Mouse (Mus musculus) myocyte (in vitro differentiated cells): ENCODE data around the gene Tbcel.

Experiments used
- CEBPB ChIP-seq: IDR thresholded peaks from 2 replicates; pipeline ENCODE4 v1.6.1; 2011; ENCODE audit warnings: mild to moderate bottlenecking, moderate library complexity; ENCODE audit not compliant: poor library complexity, insufficient read depth, severe bottlenecking
- E2F4 ChIP-seq: IDR thresholded peaks from one replicate; pipeline ENCODE4 v1.6.1; 2011; ENCODE audit warnings: mild to moderate bottlenecking, control low read depth, moderate library complexity; ENCODE audit not compliant: insufficient read depth
- MAX ChIP-seq: IDR thresholded peaks from one replicate; pipeline ENCODE4 v1.6.1; 2011; ENCODE audit warnings: low read depth, mild to moderate bottlenecking, control low read depth
- MYOD1 ChIP-seq, 3 experiments: IDR thresholded peaks; one replicate each; pipeline ENCODE4 v1.6.1; 2011; ENCODE audit warnings: control low read depth in 2 of 3, low read depth in 2 of 3, mild to moderate bottlenecking in 2 of 3, moderate library complexity in 1 of 3; ENCODE audit not compliant: insufficient read length in 2 of 3, control insufficient read depth in 1 of 3
- MYOG ChIP-seq, 3 experiments: IDR thresholded peaks; one replicate each; pipeline ENCODE4 v1.6.1; 2011; ENCODE audit warnings: control low read depth in 2 of 3, low read depth in 2 of 3, mild to moderate bottlenecking in 2 of 3; ENCODE audit not compliant: insufficient read length in 2 of 3, control insufficient read depth in 1 of 3, insufficient read depth in 1 of 3
- POLR2A ChIP-seq: IDR thresholded peaks from one replicate; pipeline ENCODE4 v1.6.1; 2011; ENCODE audit warnings: low read depth, mild to moderate bottlenecking, control low read depth, moderate library complexity; ENCODE audit not compliant: insufficient read length
- POLR2AphosphoS2 ChIP-seq: IDR thresholded peaks from one replicate; pipeline ENCODE4 v1.6.1; 2011; ENCODE audit warnings: low read depth, control low read depth; ENCODE audit not compliant: insufficient read length
- REST ChIP-seq: IDR thresholded peaks from one replicate; pipeline ENCODE4 v1.6.1; 2011; ENCODE audit warnings: mild to moderate bottlenecking, control low read depth, moderate library complexity; ENCODE audit not compliant: insufficient read depth, insufficient read length
- SRF ChIP-seq: IDR thresholded peaks from one replicate; pipeline ENCODE4 v1.6.1; 2011; ENCODE audit warnings: low read depth; ENCODE audit not compliant: control insufficient read depth, insufficient read length
- TCF12 ChIP-seq: IDR thresholded peaks from one replicate; pipeline ENCODE4 v1.6.1; 2011; ENCODE audit warnings: mild to moderate bottlenecking, control low read depth; ENCODE audit not compliant: poor library complexity, insufficient read depth, severe bottlenecking
- TCF3 ChIP-seq: IDR thresholded peaks from one replicate; pipeline ENCODE4 v1.6.1; 2011; ENCODE audit warnings: low read depth, control low read depth; ENCODE audit not compliant: insufficient read length
- USF1 ChIP-seq: IDR thresholded peaks from one replicate; pipeline ENCODE4 v1.6.1; 2011; ENCODE audit warnings: low read depth, mild to moderate bottlenecking, control low read depth, moderate library complexity

DNA sequence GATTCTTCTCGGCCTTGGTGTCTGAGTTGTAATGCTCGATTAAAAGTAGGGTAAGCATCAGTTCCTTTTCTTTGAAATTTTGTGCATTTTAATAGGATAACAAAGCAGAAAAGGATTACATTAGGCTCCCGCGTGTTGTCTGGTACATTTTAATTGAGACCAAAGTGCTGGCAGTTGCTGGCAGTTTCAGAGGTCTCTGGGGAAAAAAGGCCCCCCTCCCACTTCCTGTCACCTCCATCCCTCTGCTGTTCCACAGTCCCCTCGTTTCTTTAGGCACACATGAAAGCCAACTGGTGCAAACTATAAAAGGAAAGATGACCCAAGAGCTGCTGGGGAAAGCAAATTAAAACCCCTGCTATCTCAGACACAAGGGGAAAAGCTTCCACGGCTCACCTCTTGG is 25.4 kb upstream of the Tbcel start:
- TF ChIP-seq POLR2A (no peak), POLR2AphosphoS2 (no peak), CEBPB (no peak), MYOG (IDR thresholded peaks at IDR 0.05; ENCODE audit: control insufficient read depth in 1 of 3, insufficient read depth in 1 of 3, insufficient read length in 2 of 3, low read depth in 2 of 3) (no peak), E2F4 (no peak), MAX (no peak), TCF12 (no peak), TCF3 (no peak), USF1 (no peak), SRF (no peak), MYOD1 (IDR thresholded peaks at IDR 0.05; ENCODE audit: control insufficient read depth in 1 of 3, insufficient read length in 2 of 3, low read depth in 2 of 3) (no peak), REST (no peak)
